Mouse (Mus musculus) c-Kit-positive CD71-negative TER-119-negative erythroid progenitor cells, embryonic 14.5 days (primary cell): ENCODE measurements around the gene Polg.

Experiments
- DNase-seq: peaks from one replicate; pipeline ENCODE4 v3.0.0-alpha.2; 2013; ENCODE audit warnings: low read depth

Gene Polg

GRCm38 (mm10) chr7:79466053-79466901 is at the start of gene Polg:
Gene Polg (minus strand): TSS chr7:79466362.
- DNase-seq, result peak; percentile 95

DNA sequence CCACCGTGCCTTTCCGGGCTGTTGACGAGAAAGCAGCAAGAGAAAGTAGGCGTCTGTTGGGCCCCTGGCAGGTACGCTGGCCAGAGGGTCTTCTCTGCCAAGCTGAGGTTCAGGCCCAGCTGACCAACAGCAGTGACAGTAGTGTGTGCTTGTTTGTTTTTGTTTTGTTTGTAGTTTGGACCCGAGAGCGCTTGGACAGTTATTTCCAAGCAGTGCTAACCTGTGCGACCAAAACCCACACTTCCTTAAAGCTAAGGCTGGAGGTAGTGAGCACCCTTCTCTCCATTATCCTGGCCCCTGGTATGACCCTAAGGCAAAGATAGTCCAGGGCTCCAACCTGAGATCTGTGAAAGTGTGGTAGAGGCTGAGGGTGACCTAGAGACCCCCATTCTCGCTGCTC is 49.7 kb upstream of the Polg start:
- DNase-seq, result no peak

DNA sequence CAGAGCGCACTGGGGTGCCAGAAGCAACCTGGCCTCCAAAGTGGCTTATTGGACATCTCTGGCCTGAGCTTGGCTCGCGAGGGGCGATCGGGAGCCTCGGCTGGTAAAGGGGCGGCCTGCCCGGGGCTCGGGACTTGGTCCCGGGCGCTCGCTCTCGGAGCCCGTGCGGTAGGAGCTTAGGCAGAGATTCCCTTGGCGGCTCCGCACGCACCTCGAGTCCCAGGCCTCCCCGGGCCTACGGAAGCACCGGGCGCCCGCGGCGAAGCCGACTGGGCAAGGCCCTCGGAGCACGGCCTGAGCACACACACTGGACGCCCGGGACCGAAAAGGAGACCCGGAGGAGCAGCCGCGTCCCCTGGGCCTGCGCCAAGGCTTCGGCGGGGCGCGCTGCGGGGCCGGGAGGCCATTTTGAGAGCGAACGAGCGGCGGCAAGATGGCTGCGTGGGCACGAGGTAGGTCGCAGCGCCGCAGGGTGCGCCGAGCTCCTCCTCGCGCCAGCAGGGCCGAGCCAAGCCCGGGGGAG is 49.1 kb upstream of the Polg start:
- no peak for DNase-seq

GRCm38 (mm10) chr7:79514361-79514881 is 48.3 kb upstream of the Polg start:
- DNase-seq, result no peak

DNA sequence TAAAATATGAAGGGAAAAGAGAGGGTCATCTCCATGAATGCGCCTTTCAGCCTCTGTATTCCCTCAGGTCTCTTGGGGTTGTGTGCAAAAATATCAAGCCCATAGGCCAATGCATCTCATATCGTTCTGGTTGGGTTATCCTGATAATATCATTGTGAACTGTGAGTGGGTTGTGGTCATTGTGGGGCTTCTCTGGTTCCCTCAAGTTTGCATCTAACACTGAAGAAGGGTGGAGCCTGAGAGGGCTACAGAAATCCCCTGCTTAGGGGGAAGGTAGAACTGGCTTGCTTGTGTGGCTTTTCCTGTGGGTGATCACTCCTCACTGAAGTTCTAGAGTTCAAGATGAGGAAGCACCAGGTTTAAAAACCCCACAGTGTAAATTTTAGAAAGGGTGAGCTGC is 47.3 kb upstream of the Polg start:
- DNase-seq, result no peak

DNA sequence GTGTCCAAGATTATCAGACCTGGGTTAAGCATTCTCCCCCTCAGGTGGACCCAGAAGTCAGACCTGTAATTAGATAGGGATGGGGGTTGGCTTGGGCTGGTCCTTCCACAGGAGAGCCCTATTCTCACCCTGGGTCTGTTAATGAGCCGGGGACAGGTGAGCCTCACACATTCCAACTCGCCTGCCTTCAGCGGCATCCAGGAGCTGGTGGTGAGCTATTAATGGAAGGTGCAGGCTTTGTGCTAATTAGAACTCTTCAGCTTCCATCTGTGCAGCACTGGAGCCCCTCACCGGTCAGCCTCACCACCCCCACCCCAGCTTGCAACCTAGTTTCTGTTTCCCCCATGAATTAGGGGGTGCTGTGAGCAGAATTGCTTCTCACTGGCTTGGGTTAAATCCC is 46.3 kb upstream of the Polg start:
- no peak for DNase-seq

- no peak for DNase-seq
Observed at GRCm38 (mm10) chr7:79511656-79512055, 45.5 kb upstream of the Polg start.

DNA sequence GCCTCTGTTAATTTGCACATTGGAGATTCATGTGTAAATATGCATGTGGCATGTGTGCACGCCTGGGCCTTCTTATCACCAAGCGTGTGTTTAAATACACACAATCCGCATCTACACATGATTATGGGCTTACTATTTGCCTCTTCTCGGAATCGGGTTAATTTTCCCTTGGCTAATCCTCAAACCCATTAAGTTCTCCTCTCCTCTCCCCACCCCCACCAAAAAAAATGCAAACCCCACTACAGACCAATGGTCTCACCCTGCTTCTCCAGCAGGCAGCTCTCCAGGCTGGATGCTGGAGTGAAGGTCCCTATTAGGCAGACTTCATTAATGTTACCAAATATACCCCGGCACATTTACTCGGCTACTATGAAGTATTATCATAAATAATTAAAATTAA is 45.0 kb upstream of the Polg start:
- DNase-seq, result no peak

- no peak for DNase-seq
Observed at GRCm38 (mm10) chr7:79510686-79511085, 44.5 kb upstream of the Polg start.

DNA sequence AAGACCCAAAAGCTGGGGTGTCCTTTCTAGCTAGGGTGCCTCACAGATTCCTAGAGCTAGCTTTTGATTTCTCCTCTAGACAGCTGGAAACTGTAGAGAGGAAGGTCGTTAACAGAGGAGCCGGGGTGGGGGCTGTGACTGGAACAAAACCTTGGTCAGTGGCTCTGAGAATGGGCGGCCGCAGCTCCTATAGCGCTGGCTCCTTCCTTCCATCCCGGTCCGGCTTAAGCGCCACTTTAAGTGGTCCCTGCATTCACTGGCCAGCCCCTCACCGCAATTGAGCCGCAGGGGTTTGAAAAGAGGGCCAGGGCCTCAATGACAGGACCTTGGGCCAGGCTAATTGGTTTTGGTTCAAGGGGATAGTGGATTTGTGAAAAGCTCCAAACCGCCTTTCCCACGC is 43.5 kb upstream of the Polg start:
- no peak for DNase-seq

GRCm38 (mm10) chr7:79509235-79509607 is 43.1 kb upstream of the Polg start:
- DNase-seq, result no peak

- DNase-seq, result no peak
Observed at GRCm38 (mm10) chr7:79508280-79509234, 42.4 kb upstream of the Polg start.

DNA sequence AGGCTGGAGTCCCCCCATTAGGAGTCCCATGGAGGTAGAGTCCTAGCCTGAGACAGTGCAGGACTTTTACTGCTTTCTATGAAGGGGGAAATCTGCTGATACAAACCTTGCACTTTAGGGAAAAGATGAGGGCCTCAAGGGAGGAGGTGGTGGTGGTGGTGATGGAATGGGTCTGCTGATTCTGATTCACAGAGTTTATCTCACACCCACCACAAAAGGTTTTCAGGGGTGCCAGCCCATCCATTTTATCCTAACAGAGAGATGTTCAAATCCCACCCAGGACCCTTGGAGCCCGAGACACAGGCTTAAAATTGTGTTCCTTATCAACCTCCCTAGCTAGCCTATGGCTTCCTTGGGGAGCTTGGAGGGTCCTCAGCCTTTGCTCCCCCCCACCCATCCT is 41.6 kb upstream of the Polg start:
- DNase-seq, result no peak

DNA sequence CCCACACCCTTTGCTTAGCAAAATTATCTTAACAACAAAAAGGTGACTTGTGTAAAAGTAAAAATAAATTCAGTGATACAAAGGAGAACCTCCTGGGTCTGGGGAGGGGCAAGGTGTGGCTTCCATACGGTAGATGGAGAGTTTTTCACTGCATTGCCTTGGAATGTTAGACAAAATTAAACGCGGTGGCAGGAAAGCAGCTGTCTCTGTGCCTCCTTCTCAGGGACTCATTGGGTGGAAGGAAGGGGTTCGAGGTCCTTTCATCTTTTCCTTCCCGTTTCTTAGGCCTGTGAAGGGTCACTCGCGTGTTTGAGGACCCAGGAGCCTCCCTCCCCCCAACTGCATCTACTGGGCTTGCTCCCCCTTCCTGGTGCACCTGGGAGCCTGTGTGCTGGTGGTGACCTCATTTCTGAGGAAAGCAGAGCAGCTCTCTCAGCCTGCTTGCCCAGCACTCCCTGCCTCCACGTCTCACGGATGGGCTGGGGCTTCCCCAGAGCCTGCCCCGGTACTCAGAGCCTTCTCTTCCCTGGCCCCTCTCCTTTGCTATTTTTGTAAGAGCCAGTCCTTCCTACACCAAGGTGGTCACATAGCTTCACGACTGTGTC is 41.0 kb upstream of the Polg start:
- no peak for DNase-seq

GRCm38 (mm10) chr7:79506531-79507090 is 40.4 kb upstream of the Polg start:
- DNase-seq, result no peak

DNA sequence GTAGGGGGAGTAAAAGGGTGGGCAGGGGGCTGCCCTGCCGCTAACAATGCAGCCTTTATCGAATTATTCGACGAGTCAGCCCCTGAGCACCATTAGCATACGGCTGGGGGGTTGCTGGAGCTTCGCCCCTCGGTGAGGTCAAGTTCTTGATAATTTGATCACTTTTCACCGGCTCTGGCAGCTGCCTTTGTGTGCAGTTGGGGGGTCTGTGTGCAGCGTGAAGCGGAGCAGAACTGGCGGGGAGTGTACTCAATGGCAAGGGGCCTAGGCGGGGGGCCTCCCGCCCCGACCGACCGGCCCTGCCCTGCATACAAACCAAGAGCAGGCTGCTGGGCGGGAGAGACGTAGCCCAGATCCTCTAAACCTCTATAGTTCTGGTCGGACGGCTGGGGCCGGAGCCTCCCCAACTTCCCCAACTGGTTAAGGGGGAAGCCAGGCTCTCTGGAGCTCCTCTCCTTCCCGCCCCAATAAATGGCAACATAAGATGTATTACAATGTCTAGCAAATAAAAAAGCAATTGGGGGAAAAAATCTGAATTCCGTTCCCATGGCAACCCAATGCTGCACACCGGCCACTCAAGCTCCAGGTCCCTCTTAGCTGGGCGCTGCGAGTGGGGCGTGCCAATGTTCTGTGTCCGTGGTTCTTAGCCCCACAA is 39.8 kb upstream of the Polg start:
- no peak for DNase-seq

DNA sequence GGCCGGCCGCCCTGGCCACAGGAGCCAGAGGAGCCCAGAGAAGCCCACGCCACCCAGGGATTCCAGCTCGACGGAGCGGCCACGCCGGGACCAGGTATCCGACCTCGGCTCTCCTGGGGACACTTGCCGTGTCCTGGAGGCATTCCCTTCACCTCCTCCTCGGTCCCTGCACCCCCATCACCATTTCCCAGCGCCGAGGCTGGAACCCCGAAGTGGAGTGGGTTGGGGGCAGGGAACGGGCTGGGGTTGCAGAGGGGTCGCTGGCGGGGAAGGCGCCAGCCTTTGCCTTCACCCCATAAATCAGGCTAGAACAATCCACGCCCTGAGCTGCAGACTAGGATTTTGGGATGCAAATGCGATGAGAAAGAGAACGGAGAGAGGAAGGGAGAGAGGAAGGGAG is 39.2 kb upstream of the Polg start:
- DNase-seq, result no peak

DNA sequence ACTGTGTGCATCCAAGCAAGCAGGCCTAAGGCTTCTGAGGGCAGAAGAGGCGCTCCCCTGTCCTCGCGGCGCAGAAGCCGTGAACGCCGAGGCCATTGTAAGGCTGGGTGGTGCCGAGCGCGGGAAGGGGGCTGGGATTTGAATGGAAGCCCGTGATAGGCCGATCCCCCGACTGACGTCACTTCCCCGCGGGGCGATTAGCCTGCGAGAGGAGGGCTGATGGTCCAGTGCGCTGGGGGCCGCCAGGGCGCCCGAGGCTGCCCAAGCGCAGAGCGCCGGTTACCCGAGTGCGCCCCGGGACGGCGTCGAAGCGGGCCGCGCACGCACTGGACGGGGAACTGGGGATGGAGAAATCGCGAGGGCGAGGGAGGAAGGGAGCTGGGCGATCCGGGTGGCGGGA is 38.6 kb upstream of the Polg start:
- no peak for DNase-seq

DNA sequence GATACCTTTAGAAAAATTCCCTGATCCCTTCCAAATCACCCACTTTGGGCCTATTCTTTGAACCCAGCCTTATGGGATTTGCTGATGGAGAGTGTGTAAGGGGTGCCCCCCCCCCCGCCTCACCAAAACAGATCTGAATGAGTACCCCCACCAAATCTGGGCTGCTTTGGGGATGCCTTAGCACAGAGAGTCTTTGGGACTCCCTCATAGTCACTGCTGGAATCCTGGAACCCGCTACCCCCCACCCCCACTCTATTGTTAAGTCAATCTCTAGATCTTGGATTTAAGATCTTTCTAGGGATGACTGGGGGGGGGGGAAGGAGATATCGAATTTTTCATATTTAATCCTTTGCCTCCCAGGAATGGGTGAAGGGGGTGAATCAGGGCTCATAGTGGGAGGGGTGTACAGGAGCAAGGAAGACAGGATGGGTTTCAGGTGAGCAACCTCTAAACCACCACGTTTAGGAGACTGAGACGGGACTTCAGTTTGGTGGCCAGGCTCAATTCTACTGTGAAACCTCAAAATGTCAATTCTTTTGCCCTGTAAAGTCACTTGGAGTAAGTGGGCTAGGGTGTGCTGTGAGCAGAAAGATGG is 37.6 kb upstream of the Polg start:
- no peak for DNase-seq

GRCm38 (mm10) chr7:79503103-79503455 is 36.9 kb upstream of the Polg start:
- no peak for DNase-seq
